Mouse (Mus musculus) kidney, adult 8-10 months (tissue): ENCODE data around the gene Ctdspl.

Experiments
- DNase-seq, 2 experiments: peaks; one replicate each; pipeline ENCODE4 v3.0.0; 2022

Ctdspl gene

DNA sequence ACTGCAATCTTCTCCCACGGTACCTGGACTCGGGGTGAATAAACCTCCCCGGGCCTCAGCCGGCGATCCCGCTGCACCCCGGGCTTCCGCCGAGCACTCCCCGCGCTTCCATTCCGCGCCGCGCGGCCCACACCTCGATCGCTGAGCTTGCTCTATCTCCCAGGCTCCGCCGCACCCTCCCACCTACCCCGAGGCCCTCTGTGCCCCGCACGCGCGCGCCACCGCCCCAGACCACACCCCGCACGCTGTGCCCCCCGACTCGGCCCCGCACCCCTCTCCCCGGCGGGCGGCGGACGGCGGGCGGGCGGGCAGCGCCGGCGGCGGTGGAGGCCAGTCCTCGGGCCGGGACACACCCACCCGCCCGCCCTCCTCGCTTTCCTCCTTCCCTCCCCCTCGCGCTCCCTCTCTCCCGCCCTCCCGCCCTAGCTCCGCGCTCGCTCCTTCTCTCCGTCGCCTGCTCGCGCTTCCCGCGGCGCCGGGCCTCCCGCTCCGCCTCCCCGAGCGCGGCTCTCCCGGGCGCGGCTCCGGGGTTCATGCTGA is at the start of gene Ctdspl:
Ctdspl (plus strand) TSS at position 343 of the 540 bp plus-strand sequence.
- peak in 1 of 2 experiments; percentile 48 for DNase-seq

DNA sequence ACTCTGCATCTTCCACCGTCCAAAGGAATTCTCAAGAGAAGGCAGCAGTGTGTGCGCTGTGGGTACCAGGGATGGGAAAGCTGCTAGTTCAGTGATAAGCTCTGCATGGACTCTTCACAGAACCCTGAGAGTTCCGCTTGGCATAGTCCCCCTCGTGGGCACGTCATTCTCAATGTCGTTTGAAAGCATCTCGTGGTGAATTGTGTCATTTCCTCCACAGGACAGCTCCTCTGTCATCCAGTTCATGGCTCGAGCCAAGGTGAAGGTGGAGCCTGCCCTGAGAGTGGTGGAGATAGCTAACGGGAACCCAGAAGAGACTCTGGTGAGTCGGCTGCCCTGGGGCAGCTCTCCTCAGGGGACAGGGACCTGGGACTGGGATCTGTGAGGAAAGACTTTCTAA is 49.4 kb upstream of the Ctdspl start:
- no peak for DNase-seq

DNA sequence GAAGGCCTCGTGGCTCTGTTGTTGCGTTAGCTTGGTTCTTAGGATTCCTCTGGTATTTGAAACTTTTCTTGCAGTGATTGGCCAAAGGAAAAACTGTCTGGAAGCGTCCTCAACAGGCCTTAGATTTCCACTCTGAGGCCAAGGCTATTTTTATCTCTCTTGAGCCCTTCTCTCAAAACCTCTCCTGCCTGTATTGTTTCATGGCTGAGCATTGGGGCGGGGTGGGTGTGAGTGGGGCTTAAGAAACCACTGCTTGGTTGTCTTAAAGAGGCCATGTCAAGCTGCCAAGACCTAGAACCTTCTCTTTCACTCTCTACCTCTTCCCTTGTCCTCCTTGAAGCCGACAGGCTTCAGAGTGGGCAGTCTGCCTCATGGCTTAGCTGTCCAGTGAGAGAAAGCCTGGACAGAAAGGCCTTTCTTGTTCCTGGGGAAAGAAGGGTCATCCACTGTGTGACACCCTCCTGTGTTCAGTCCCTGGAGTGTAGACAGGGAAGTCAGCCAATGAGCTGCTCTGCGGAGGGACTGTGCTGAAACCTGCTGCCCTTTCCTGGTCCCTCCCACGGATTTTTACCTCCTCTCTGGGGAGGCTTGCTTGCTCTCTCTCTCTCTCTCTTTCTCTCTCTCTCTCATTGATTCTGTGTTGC is 48.8 kb upstream of the Ctdspl start:
- no peak for DNase-seq

DNA sequence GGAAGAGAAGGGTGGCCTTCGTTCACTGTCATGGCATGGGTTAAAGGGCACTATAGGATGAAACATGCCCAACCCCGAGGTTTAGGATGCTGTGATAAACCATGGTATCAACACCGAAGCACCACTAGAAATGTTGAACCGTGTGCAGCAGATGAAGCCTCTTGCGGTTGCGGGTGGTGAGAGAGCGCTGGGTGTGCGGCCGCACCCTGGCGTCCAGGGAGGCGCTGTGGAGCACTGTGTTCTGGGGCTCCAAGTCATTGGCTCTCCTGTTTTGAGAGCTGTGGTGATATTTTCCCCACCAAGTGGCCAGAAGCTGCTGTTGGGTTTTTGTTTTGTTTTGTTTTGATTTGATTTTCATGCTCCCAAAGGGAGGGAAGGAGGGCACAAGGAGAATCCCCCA is 47.7 kb upstream of the Ctdspl start:
- no peak for DNase-seq

DNA sequence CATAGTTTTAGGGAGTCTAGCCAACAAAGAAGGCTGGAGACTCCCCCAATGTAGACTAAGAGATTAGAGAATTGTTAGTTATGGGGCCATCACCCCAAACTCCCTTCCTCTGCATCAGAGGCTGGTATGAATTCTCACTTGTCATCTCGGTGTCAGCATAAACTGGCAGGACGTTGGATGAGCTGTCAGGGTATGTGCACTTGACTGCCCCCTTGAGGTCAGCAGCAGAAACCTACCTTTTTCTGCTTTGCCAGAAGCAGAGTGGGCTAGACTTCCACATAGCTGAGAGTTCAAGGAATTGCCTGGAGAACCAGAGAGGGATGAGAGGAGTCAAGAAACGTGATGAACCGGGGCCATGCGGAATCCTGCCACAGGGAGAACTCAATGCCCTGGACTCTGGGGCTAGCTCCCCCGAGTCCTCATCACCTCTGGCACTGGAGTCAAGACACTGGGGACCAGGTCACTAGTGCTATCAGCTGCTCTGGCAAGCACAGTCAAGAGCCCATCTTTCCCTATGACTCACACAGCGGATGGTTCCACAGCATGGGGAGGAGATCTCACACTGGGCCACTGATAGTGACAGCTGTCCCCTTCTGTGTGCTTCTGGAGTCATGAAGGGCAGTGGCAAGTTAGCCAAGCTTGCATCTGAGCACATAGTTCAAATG is 44.8 kb upstream of the Ctdspl start:
- DNase-seq: peak in 1 of 2 experiments; percentile 28

DNA sequence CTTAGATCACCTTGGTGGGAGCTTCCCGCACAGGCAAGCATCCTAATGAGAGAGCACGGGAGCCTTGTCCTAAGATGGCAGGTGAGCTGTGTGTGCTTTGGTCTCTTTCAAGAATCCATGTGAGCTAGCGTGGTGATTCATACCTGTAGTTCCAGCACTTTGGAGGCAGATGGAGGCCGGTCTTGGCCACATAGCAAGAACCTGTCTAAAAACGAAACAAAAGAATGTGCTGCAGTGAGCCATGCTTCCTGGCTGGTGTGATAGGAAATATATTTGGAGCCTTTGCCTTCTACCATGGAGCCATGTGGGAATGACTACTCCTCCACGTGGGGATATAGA is 44.3 kb upstream of the Ctdspl start:
- no peak for DNase-seq

DNA sequence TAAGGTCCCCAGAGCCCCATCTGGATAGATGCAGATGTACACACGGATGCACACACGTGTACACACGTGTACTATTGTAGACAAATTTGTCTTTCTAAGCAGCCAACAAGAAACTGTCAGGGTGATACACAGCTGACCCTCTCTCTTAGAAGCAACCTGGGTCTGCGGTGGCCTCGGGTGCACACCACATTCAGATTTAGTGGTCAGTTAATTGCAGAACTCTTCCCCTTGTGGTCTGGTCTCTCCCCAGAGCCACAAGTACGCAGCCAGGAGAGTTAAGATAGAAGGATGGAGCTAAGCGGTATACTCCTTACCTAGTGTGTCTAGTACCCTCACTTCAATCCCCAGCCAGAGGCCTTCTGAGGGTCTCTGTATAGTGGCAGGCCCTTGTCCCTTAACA is 43.1 kb upstream of the Ctdspl start:
- DNase-seq: no peak

DNA sequence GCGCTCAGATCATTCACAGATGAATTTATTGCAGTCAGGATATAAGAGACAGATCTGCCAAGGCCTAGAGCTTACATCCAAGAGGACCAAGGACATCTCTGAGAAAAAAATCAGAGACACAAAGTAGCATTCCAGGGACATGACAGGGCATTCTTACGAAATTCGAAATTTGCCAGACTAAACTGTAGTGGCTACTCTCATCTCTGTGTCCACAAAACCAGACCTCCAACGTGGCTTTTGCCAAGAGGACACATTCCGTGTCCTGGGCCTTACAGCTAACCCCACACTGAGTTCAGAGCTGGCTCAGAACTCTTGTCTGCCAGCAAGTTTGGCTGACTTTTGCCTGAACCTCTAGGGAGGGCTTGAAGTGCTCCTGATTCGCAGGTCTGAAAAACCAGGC is 40.5 kb upstream of the Ctdspl start:
- no peak for DNase-seq

DNA sequence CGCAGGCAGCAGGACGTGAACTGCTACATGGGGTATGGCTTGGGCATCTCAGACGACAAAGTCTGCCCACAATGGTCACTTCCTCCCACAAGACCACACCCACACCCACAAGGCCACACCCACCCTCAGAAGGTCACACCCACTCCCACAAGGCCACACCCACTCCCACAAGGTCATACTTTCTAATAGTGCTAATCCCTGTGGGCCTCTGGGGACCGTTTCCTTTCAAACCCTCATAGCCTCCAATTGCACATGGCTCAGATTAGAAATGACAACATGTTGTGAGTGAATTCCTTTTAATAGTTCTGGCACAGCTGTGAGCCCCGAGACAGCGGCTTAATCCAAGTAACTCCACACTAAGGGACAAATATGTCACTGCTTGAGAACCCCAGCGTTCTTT is 39.1 kb upstream of the Ctdspl start:
- DNase-seq: no peak

DNA sequence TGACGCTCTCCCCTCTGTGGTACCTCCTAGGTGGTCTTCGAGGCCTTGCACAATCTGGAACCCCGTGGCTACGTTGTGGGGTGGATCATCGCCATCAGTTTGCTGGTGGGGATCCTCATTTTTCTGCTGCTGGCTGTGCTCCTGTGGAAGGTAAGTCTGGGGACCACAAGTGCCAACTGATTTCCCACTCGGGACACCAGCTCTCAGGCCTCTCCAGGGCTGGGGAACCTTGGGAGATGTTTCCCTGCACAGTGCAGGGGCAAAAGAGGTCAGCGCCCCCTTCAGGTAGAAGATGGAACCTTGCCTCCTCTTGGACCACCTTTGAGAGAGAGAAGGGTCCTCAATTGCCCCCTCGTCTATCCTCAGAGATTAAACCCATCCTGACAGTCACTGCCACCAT is 38.5 kb upstream of the Ctdspl start:
- DNase-seq: no peak

DNA sequence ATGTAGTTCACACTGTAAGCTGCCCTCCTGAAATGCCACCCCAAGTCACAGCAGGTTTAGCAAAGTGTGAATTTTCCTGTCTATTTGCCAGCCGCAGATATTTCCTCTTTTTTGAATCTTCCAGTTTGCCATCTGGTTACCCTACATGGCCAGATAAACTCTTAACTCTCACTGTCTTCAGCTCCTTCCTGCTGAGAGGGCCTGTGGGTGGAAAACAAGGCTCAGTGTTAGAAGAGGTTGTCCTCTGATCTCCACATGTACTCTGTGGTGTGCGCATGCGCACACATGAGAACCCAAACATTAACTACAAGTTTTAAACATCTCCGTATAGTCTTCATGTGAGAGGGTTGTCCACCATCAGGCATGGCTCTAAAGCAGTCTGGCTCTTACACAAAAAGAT is 36.1 kb upstream of the Ctdspl start:
- DNase-seq: no peak

DNA sequence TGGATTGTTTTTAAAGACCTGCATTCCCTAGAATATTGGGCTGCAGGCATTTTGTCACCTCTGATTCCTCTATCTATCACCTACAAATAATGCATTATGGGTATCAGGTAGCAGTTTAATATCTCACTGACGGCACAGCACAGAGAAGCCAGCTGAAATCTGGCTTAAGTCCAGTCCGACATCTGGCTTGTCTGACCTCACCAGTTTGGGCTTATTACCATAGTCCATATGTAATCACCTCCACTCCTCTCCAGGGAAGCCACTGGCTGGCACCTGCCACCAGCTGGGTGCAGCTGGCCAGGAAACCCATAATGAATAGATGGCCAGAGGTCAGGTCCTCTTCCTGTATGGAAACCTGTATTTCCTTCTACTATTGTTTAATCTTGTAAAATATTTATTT is 35.6 kb upstream of the Ctdspl start:
- no peak for DNase-seq

DNA sequence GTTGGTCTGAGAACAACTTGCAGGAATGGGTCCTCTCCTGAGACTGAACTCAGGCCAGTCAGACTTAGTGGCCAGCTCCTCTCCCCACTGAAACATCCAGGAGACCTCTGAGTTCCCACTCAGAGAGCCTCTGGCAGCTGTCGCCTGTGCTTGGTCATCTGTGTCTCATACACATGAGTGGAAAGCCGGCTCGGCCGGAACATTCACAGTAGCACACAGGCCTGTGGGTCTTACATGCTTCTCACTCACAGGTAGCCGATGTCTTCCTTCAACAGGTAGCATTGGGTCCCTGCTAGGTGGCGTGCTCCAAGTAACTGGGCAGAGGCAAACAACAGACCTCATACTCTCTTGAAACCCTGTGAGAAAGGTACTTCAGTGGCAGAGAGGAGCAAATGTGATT is 35.2 kb upstream of the Ctdspl start:
- DNase-seq: no peak

DNA sequence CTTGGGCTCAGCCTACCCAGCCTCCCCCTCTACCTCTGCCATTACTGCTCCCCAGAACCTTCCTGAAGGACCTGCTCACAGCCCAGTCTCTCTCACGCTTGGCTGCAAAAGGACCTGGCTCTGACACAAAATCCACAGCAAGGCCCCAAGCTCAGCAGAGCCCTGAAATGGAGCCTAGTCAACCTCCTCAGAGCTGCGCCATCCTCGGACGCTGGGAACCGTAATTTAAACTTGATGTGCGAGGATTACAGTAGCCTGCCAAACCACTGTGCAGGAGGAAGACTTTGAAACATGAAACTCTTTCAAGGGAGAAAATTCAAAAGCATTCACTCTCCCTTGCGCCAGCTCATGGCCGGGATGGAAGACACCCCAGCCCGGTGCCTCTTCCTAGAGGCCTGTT is 34.7 kb upstream of the Ctdspl start:
- DNase-seq: no peak

DNA sequence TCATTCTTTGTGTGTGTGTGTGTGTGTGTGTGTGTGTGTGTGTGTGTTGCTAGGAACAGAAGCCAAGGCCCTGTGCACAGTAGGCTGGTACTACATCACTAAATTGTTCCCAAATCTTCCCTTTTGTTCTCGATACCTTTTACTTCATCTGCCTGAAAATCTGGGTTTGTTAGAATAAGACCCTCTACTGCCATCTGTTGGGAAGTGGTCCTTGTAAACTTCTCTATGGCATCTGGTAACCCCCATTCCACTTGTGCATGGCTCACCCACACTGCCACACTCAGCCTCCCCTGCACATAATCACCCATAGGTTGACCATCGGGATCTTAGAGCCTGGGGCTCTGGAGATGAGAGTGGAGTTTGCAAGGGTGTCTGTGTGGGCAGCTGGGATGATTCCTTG is 31.2 kb upstream of the Ctdspl start:
- DNase-seq: no peak

DNA sequence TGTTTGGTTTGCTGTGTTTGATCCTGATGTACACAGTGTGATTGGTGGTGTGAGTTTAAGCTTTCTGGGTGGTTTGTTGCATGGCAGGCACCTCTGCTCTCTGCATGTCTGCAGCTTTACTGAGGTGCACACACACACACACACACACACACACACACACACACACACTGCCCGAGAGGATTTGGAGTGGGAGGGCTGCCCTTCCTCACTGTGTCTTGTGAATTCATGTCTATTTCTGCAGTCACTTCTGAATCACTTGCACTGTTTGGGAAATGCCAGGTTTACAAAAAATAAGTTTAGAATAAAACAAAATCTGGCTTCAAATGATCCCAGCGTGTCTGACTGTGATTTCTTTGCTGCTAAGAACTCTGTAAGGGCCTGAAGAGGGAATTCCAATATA is 25.6 kb upstream of the Ctdspl start:
- no peak for DNase-seq

DNA sequence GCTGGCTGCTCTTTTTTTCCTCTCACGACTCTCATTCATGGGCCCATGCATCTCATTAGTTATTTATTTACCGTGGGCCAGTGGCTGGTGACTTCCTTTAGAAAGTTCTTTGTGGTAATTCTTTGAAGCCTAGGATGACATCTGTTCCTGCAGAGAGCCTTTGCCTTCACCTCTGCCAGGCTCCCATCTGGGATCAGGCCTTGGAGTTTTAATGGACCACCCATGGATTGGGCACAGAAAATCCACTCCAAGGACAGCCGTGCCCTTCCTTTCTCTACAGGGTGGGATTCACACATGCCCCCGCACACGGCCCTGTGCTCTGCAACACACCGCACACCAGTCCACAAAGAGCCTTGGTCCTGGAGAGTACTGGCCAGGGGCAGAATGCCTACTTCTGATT is 24.3 kb upstream of the Ctdspl start:
- no peak for DNase-seq

DNA sequence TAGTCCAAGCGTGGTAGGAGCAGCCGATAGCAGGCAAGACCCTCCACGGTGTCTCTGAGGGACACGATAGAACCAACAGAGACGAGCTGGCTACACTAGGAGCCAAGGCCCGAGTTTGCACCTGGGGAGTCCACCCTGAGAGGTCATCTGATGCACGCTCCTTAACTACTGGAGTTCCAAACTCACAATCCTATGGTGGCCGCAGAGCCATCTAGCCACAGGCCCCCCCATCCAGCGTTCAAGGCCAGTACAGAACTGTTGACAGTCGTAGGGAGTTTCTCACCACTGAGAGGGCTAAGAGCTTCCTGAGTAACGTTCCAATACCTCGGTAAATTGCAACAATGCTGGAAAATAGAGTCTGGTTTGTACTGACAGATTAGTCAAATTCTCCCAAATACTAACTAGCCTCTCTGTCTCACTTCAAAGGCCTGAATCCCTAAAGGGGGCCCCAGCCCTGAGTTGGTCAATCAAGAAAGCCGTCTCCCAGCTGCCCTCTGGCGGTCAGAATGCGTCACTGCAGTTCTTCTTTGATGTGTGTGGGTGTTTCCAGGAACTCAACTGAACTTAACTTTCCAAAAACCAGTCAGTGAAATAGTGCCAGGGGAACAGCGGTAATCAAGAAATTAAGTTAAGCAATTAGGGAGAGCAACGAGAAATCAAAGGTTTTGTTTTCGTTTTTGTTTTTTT is 18.2 kb upstream of the Ctdspl start:
- peak; percentile 65 to 83 for DNase-seq

DNA sequence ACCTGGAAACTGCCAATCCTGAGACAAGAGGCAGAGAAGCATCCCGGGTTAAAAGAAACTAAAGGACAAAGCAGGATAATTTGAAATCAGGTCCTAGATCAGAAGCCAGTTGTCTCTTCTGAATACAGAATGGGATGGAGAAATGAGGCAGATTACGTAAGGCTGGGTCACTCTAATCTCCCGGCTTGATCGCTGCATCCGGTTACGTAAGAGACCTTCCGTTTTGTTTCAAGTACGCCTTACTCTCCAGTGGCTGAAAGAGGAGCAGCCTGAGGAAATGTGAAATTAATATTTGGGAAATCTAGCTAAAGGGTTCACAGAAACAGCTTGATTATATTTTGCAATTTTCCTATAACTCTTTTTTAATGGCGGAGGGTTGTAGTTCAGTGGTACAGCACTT is 13.2 kb upstream of the Ctdspl start:
- DNase-seq: no peak

DNA sequence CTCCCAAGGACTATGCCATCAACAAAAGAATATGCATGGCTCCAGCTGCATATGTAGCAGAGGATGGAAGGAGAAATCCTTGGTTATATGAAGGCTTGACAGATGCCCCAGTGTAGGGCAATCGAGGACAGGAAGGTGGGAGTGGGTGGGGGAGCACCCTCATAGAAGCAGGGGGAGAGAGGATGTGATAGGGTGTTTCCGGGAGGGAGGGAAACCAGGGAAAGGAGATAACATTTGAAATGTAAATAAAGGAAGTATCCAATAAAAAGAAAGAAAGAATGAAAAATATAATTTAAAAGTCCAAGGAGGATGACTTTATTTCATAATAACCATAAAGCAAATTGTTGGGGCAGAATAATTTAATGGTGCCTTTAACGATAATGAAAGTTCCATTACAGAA is 12.6 kb upstream of the Ctdspl start:
- DNase-seq: no peak

DNA sequence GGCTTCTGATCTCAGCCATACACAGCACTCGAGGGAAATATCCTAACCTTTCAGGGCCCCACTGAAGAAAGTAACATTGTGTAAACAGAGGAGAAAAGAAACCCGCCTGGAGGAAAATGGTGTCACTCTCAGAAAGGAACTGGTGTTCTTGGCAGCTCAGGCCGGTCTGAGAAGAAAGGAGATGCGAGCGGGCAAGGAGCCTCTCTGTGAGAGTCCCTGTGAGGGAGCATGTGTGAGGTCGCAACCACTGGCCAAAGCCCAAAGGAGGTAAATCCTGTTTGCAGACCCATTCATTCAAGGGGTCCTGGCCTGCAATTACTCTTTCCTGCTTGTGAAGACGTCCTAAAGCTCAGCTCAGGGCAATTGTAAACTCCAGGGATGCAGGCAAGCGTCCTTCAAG is 11.7 kb upstream of the Ctdspl start:
- no peak for DNase-seq

DNA sequence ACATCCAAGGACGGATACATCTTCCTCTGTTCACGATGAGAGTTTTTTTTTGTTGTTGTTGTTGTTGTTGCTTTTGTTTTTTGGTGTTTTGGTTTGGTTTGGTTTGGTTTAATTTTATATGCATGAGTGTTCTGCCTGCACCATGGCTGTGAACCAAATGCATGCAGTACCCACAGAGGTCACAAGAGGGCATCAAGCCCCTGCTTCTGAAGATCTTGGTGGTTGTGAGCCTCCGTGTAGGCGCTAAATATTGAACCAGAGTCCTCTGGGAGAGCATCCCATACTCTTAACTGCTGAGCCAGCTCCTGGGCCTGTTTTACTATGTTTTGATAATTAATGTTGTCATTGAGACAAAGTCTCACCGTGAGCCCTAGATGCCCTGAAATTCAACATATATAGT is 11.0 kb upstream of the Ctdspl start:
- peak in 1 of 2 experiments; percentile 72 for DNase-seq

DNA sequence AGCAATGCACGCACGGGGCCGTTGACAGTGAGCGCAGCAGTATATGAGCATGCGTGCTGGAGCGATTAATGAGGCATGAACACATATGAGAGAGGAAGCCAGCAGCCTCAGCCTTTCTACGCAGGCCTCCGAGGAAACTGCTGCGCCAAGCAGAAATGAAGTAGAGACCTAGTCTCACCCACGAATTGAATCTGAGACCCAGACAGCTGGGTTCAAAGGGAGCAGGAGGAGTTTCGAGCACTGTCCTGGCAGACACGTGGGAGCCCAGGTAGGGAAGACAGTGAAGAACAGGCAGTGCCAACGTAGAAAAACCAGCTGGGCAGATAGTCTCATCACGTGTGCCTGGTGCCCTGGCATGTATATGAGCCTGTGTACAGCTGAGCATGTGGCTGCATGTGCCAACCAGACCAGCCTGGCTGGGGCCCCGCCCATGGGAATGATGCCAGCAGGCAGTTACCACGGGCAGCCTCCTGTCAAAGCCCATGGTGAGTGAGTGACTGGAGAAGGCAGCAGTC is 6.5 kb upstream of the Ctdspl start:
- DNase-seq: peak; percentile 67 to 78
